Mouse (Mus musculus) cerebellum, adult 9-10 months (tissue): Measurements from ENCODE around the gene Camta1.

ENCODE experiments used
- DNase-seq: peaks from one replicate; pipeline ENCODE4 v3.0.0; 2022

Camta1 gene

DNA sequence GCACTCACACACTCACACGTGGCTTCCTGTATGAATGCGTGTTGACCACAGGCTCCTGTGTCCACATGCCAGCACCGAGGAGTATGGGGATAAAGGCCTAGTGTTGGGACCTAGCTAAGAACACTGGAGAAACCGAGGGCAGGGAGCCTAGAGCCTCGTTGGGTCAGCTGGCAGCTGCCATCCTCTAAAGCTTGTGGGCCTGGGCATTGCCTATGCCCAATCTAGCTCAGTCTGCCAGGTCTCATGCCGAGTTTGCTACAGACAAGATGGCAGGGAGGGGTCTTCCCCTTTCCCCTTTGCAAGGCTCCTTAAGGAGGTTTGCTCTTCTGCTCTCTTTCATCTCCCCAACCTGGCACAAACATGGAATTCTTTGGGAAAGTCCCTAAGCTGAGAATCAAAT, 555.9 kb downstream of the Camta1 start:
- DNase-seq: no peak

- no peak for DNase-seq
Measured at GRCm38 (mm10) chr4:151303931-151304330, 557.7 kb downstream of the Camta1 start.

- DNase-seq: no peak
Measured at GRCm38 (mm10) chr4:151303436-151303835, 558.2 kb downstream of the Camta1 start.

GRCm38 (mm10) chr4:151302195-151303126, 559.2 kb downstream of the Camta1 start:
- no peak for DNase-seq

- no peak for DNase-seq
Measured at GRCm38 (mm10) chr4:151301337-151301736, 560.3 kb downstream of the Camta1 start.

GRCm38 (mm10) chr4:151300706-151301105, 561.0 kb downstream of the Camta1 start:
- no peak for DNase-seq

GRCm38 (mm10) chr4:151295515-151296203, 566.0 kb downstream of the Camta1 start:
- no peak for DNase-seq

DNA sequence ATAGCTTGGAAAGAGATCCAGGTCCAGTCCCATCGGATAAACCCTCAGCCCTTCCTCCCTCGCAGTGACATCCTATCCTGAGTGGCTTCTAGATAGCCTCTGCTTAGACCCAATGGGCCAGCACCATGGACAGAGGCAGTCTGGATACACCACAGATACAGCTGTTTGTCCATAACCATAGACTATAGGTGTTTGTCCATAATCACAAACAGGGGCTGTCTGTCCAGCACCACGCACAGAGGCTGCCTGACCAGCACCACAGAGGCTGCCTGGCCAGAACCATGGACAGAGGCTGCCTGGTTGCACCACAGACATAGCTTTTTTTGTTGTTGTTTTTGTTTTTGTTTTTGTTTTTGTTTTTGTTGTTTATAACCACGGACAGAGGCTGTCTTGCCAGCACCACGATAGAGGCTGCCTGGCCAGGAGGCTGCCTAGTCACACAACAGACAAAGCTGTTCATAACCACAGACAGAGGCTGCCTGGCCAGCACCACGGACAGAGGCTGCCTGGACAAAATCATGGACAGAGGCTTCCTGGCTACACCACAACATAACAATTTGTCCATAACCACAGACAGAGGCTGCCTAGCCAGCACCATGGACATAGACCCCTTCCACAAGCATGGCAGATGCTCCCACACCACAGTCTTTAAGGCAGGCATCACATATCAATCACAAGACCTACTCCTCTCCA, 572.6 kb downstream of the Camta1 start:
- DNase-seq: no peak

DNA sequence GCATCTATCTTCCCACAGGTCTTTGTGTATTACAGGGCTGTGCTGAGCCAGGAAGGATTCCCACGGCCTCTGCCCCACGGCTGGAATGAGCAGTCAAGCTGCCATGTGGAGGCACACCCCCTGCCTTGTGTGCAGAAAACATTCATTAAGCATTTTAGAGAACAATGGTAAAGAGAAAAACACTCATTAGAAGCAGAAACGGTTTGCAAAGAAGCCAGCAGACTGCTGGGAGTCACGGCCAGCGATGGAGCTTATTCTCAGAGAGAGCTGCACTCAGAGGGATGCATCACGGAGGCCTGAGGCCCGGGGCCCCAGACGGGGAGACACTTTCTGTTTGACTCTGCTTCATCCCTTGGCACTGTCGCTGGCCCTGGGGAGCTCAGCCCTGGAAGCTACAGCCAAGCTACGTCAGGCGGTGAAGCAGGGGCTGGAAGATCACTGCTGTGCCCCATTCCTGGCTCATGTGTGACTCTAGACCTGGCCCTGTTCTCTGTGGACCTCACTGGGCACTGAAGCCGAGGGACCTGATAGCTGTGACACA, 575.7 kb downstream of the Camta1 start:
- no peak for DNase-seq

DNA sequence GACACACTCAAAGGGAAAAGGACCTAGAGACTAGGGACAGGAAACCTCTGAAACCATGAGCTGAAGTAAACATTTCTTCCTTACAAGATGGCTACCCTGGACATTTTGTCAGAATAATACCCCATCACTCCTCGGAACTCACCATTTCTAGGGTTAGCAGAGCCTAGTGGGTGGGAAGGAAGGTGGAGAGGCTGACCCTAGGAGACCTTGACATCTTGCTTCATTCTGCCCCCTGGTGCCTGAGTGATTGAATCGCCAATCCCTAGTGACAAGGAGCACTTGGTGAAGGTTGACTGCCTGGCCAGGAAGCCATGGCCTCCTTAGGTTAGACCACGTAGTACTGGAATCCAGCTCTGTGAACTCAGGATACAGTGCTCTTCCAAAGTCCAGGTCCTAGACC, 576.2 kb downstream of the Camta1 start:
- DNase-seq: no peak

DNA sequence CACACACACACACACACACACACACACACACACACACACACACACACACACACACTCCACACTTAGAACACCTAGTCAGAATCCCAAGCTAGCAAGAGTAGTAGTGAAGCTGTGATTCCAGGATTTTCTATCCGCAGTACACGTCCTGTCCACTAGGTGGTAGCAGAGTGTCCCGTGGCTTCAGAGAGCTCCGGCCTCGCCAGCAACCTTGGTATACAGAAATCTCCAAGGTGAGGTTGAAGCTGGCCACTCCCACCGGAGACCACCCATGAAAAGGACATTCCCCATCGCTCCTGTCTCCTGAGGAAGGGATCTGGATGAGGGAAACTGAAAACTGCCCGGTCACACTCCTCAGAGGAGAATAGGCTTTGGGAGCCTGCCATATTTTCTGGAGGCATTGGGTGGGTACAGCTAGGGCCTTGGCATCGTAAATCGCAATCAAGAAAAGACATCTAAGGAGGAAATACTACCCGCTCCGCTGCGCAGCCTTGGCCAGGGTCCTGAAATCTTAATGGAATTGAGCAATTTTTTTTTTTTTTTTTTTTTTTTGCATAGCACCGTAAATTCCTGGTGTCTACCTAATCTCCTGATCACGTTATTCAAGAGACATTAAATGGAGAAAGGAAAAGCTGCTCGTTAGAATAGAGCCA, 578.5 kb downstream of the Camta1 start:
- peak; percentile 86 for DNase-seq

- DNase-seq: no peak
Measured at GRCm38 (mm10) chr4:151282103-151282502, 579.6 kb downstream of the Camta1 start.

GRCm38 (mm10) chr4:151275292-151275691, 586.4 kb downstream of the Camta1 start:
- DNase-seq: peak; percentile 59

DNA sequence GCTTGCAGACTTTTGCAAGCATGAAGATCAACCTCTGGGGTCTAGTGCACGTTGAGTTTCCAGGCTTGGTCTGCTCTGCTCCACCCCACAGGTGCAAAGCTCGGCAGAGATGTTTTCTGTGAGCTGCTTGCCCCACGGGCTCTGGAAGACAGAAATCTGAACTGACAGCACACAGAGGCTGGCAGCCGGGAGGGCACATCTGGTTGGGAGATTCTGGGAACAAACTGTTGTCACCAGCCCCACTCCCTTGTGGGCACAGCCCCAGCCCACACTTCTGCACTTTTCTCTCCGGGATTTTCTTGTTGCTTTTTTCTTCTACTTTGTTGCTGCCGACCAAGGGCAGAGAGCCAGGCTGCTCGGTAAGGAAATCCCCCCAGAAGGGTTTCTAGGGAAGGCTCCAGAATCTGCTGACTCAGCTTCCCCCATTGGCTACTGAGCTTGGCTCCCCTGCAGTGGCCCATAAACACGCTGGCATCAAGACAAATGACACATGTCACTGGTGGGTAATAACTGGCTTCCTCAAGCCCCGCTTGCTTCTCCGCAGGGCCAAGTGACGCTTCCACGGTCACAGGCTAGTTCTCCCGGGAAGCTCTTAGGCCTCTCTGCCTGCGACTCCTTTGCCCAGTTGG, 597.8 kb downstream of the Camta1 start:
- no peak for DNase-seq

DNA sequence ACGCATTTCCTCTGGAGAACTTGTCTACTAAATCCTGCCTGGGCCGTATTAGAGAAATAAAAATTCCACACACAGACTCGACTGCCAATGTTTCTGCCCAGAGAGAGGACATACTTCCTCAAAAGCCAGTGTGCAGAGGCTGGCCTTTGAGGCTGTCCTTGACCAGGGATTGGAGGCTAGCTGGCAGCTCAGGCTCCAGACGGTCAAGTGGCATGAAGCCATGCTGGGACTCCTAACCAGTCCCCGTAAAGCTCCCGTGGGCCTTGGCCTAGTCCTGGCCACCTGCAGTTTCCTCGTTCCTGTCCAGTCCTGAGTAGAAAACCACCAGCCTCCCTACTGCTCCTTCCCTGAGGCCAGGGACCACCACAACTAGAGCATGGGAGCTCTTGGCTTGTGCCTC, 598.6 kb downstream of the Camta1 start:
- DNase-seq: no peak

- DNase-seq: no peak
Measured at GRCm38 (mm10) chr4:151256622-151257021, 605.1 kb downstream of the Camta1 start.

GRCm38 (mm10) chr4:151250824-151251223, 610.9 kb downstream of the Camta1 start:
- DNase-seq: no peak

GRCm38 (mm10) chr4:151245068-151245797, 616.4 kb downstream of the Camta1 start:
- no peak for DNase-seq

DNA sequence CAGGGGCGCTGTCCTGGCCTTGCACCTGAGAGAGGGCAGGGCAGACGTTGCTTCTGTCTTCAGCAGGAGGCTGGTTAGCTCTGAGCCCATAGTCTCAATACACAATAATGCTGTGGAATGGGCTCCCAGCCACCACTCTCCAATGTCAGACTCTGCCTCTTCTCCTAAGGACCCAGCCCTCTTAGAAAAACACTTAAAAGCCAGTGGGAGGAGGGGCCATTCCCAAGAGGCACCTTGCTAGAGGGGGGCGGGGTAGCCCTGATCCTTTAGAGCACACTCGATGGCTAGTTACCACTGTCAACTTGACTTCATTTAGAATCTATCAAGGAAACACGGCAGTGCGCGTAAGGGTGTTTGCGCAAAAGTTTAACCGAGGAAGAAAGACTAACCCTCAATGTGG, 618.2 kb downstream of the Camta1 start:
- DNase-seq: no peak

DNA sequence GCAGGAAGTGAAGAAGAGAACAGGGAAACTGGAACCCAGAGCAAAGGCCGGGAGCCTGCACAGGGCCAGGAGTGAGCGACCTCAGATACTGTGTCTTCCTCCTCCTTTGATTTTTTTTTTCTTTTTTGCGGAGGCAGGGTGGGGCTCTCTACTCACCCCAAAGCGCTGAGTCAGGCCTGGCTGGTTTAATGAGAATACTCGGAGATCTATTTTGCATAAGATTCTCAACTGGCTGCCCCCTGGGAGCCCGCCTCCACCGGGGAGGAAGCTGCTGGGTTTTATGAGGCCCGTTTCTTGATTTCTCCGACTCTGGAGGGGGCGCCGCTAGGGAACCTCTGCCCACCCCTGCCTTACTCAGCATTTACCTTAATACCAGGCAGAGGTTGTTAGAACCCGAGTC, 618.9 kb downstream of the Camta1 start:
- DNase-seq: no peak

DNA sequence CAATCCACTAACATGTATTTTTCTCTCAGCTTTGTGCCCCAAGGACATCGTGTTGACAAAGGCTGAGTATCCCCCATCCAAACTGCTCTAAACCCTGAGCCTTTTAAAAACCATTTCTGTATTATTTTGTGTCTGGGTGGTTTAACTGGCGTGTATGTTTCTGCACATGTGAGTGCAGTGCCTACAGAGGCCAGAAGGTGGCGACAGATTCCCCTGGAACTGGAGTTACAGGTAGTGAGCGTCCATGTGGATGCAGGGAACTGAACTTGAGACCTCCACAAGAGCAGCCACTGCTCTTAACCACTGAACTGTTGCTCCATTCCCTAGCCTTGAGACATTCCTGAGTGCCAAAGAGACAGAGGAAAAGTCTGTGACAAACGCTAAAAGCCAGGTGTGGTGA, 621.2 kb downstream of the Camta1 start:
- DNase-seq: no peak
